Mouse (Mus musculus) midbrain, embryonic 11.5 days (tissue): ENCODE measurements around the gene Fnip2. TPM values are rescaled to one million over a fixed set of nuclear protein-coding genes. Genes with fewer than 3 reads are reported as not detected.

ENCODE experiments used
- ATAC-seq: fragments of 200-750 bp; cut with Nextera tagmentation; 2 replicates; pipeline ENCODE4 v1.8.0; 2017; ENCODE audit warnings: moderate TSS enrichment, moderate library complexity; ENCODE audit not compliant: low FRiP score
- DNase-seq: peaks from one replicate; pipeline ENCODE4 v3.0.0; 2015; ENCODE audit warnings: low spot score; ENCODE audit errors: missing footprints
- H3K27ac ChIP-seq: fragments of 300-500 bp; sonication (generic); 2 replicates; pipeline ENCODE4 v1.5.1; 2014; ENCODE audit warnings: low read depth, low read length
- H3K27me3 ChIP-seq: fragments of 300-500 bp; sonication (generic); 2 replicates; pipeline ENCODE4 v1.6.1; 2014; ENCODE audit warnings: mild to moderate bottlenecking, low read length, moderate library complexity, mixed read lengths; ENCODE audit not compliant: control insufficient read depth, insufficient read depth
- H3K36me3 ChIP-seq: fragments of 300-500 bp; sonication (generic); 2 replicates; pipeline ENCODE4 v1.6.1; 2014; ENCODE audit warnings: mild to moderate bottlenecking, low read length, moderate library complexity, mixed read lengths; ENCODE audit not compliant: control insufficient read depth, insufficient read depth
- H3K4me1 ChIP-seq: fragments of 300-500 bp; sonication (generic); 2 replicates; pipeline ENCODE4 v1.6.1; 2014; ENCODE audit warnings: low read length; ENCODE audit not compliant: control insufficient read depth, insufficient read depth
- H3K4me2 ChIP-seq: fragments of 300-500 bp; sonication (generic); 2 replicates; pipeline ENCODE4 v1.6.1; 2014; ENCODE audit warnings: mild to moderate bottlenecking, moderate library complexity
- H3K4me3 ChIP-seq: fragments of 300-500 bp; sonication (generic); 2 replicates; pipeline ENCODE4 v1.5.1; 2014; ENCODE audit warnings: low read depth, low read length
- H3K9ac ChIP-seq: fragments of 300-500 bp; sonication (generic); 2 replicates; pipeline ENCODE4 v1.6.1; 2014; ENCODE audit warnings: low read length
- H3K9me3 ChIP-seq: fragments of 300-500 bp; sonication (generic); 2 replicates; pipeline ENCODE4 v1.6.1; 2016; ENCODE audit warnings: low read length; ENCODE audit not compliant: control insufficient read depth
- WGBS: fragments of 180-500 bp; shearing (Covaris S2); extraction: QIAGEN DNeasy Blood & Tissue Kit; methylation state at CpG from one replicate; pipeline ENCODE4 v1.1.7; 2014; 5-methylcytosine and 5-hydroxymethylcytosine counted together
- polyA plus RNA-seq: library from polyadenylated mRNA; unstranded; fragments of >200 nt; fragmentation: Nextera tagmentation; extraction: Ambion mirVana; gene quantifications from 2 replicates; pipeline ENCODE4 v1.2.1, GENCODE M21; 2014

Gene Fnip2
- polyA plus RNA-seq = 4.9 and 5.5 TPM in 2 replicates

- Histone ChIP-seq H3K27ac (peak within 1 kb of the TSS; percentile 52; the same call in 1 of the 2 replicates), H3K4me2 (peak within 1 kb of the TSS; percentile 91), H3K36me3 (no peaks in the 10 kb centered on the region), H3K9me3 (no peaks in the 10 kb centered on the region), H3K4me3 (peak within 1 kb of the TSS; percentile 85), H3K9ac (peak within 1 kb of the TSS; percentile 85), H3K27me3 (no peaks in the 10 kb centered on the region), H3K4me1 (peaks cover 7% of the 10 kb centered on the region)
- ATAC-seq (peak; percentile 96), DNase-seq (peak; percentile 98)
- under 1% methylated on average over 54 of the region's 55 CpGs for WGBS
These were observed at the start of gene Fnip2 for GRCm38 (mm10) chr3:79567703-79568362. Fnip2 (minus strand) TSS chr3:79567796.

- 97% methylated on average over 2 of the region's 2 CpGs for WGBS
- DNase-seq = no peak
- H3K4me3 ChIP-seq = no peak overlapping the region
- no peak for ATAC-seq
- H3K9ac ChIP-seq = no peak overlapping the region
- H3K27ac ChIP-seq = no peak overlapping the region
- H3K27me3 ChIP-seq = no peaks in the 10 kb centered on the region
- peaks cover 15% of the 10 kb centered on the region for H3K36me3 ChIP-seq
- no peak overlapping the region for H3K4me2 ChIP-seq
- H3K4me1 ChIP-seq = no peaks in the 10 kb centered on the region
- no peaks in the 10 kb centered on the region for H3K9me3 ChIP-seq
These were observed 42.3 kb upstream of the Fnip2 start for GRCm38 (mm10) chr3:79609886-79610285.

GRCm38 (mm10) chr3:79595468-79595867 is 27.9 kb upstream of the Fnip2 start:
- Histone ChIP-seq H3K4me1 (peaks cover 6% of the 10 kb centered on the region), H3K9me3 (no peaks in the 10 kb centered on the region), H3K9ac (no peak overlapping the region), H3K36me3 (peaks cover 17% of the 10 kb centered on the region), H3K4me3 (no peak overlapping the region), H3K27me3 (no peaks in the 10 kb centered on the region), H3K27ac (no peak overlapping the region), H3K4me2 (no peak overlapping the region)
- no peak for DNase-seq
- WGBS = 97% methylated on average over 7 of the region's 7 CpGs
- ATAC-seq = no peak

- H3K9me3 ChIP-seq = no peaks in the 10 kb centered on the region
- H3K4me2 ChIP-seq = peak overlapping the region; percentile 57
- H3K27ac ChIP-seq = peak overlapping the region; percentile 59
- H3K36me3 ChIP-seq = peaks cover 3% of the 10 kb centered on the region; the same call in 1 of the 2 replicates
- H3K4me1 ChIP-seq = peaks cover 6% of the 10 kb centered on the region
- peak overlapping the region; percentile 83 for H3K9ac ChIP-seq
- peak overlapping the region; percentile 83 for H3K4me3 ChIP-seq
- DNase-seq (peak; percentile 89), ATAC-seq (peak; percentile 34; the same call in 1 of the 2 replicates)
- H3K27me3 ChIP-seq = no peaks in the 10 kb centered on the region
- WGBS = 5% methylated on average over 15 of the region's 15 CpGs
These were observed 24.3 kb upstream of the Fnip2 start for GRCm38 (mm10) chr3:79591793-79592471.

- 4% methylated on average over 63 of the region's 63 CpGs for WGBS
- H3K27ac ChIP-seq = peak within 1 kb of the TSS; percentile 59
- no peaks in the 10 kb centered on the region for H3K27me3 ChIP-seq
- DNase-seq (peak; percentile 98), ATAC-seq (peak; percentile 88)
- H3K4me2 ChIP-seq = peak within 1 kb of the TSS; percentile 57
- peak within 1 kb of the TSS; percentile 83 for H3K9ac ChIP-seq
- peaks cover 6% of the 10 kb centered on the region for H3K4me1 ChIP-seq
- no peaks in the 10 kb centered on the region; the same call in 1 of the 2 replicates for H3K36me3 ChIP-seq
- H3K9me3 ChIP-seq = no peaks in the 10 kb centered on the region
- peak within 1 kb of the TSS; percentile 83 for H3K4me3 ChIP-seq
These were observed 23.5 kb upstream of the Fnip2 start, which contains the start of gene Ppid for GRCm38 (mm10) chr3:79590863-79591792. Ppid (plus strand) TSS chr3:79591342.

GRCm38 (mm10) chr3:79589671-79590070 is 22.1 kb upstream of the Fnip2 start:
- ATAC-seq (no peak), DNase-seq (peak; percentile 19)
- H3K36me3 ChIP-seq = no peaks in the 10 kb centered on the region; the same call in 1 of the 2 replicates
- H3K27me3 ChIP-seq = no peaks in the 10 kb centered on the region
- H3K9ac ChIP-seq = no peak overlapping the region
- no peak overlapping the region for H3K4me2 ChIP-seq
- H3K9me3 ChIP-seq = no peaks in the 10 kb centered on the region
- H3K27ac ChIP-seq = no peak overlapping the region
- WGBS = 90% methylated on average over 2 of the region's 2 CpGs
- H3K4me3 ChIP-seq = no peak overlapping the region
- peaks cover 6% of the 10 kb centered on the region for H3K4me1 ChIP-seq

GRCm38 (mm10) chr3:79586804-79587203 is 19.2 kb upstream of the Fnip2 start:
- no peaks in the 10 kb centered on the region for H3K36me3 ChIP-seq
- no peaks in the 10 kb centered on the region for H3K27me3 ChIP-seq
- H3K4me3 ChIP-seq = no peak overlapping the region
- no peak overlapping the region for H3K4me2 ChIP-seq
- DNase-seq (peak; percentile 99), ATAC-seq (peak; percentile 78)
- H3K4me1 ChIP-seq = no peaks in the 10 kb centered on the region
- H3K9me3 ChIP-seq = no peaks in the 10 kb centered on the region
- no peak overlapping the region for H3K27ac ChIP-seq
- H3K9ac ChIP-seq = no peak overlapping the region
- 5% methylated on average over 6 of the region's 6 CpGs for WGBS

GRCm38 (mm10) chr3:79579891-79580575 is 12.4 kb upstream of the Fnip2 start:
- 84% methylated on average over 5 of the region's 5 CpGs for WGBS
- H3K4me3 ChIP-seq = no peak overlapping the region
- H3K4me2 ChIP-seq = no peak overlapping the region
- no peak overlapping the region for H3K27ac ChIP-seq
- peaks cover 10% of the 10 kb centered on the region for H3K4me1 ChIP-seq
- no peaks in the 10 kb centered on the region for H3K36me3 ChIP-seq
- no peak overlapping the region for H3K9ac ChIP-seq
- ATAC-seq (no peak), DNase-seq (peak; percentile 28)
- H3K27me3 ChIP-seq = no peaks in the 10 kb centered on the region
- no peaks in the 10 kb centered on the region for H3K9me3 ChIP-seq
